Mouse (Mus musculus) kidney, adult 18-20 months (tissue): Measurements from ENCODE around the gene Srpx.

Experiments used
- DNase-seq: peaks from one replicate; pipeline ENCODE4 v3.0.0; 2021

Srpx gene

DNA sequence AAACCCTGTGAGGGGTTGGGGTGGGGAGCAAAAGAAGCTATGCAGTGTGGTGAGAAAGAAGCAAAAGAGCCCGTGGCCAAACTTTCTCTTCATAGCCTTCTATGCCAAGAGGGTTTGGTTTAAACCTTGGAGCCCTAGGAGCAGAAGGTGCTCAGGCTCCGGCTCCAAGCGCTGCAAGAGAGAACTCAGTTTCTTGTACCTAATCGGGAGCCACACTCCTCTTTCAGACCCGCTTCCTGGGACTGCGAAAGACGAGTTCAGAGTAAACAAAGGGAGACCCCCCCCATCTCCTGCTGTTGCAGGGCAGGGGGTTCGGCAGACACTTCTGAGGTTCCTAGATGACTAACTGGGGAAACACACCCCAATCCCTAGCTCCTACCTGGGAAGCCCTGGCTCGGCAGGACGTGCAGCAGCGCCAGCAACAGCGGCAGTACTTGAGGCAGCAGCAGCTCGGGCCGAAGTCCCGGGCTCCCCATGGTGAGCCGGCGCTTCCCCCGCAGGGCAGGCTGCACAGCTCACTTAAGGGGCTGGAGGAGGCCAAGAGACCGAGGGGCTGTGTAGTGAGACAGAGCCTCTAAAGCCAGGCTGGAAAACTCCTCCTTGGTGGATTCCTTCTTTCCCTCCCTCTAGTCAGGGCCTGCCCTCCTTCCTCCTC lies at the start of gene Srpx:
Gene Srpx (minus strand): TSS at position 645 of the 655 bp plus-strand sequence.
- no peak for DNase-seq

DNA sequence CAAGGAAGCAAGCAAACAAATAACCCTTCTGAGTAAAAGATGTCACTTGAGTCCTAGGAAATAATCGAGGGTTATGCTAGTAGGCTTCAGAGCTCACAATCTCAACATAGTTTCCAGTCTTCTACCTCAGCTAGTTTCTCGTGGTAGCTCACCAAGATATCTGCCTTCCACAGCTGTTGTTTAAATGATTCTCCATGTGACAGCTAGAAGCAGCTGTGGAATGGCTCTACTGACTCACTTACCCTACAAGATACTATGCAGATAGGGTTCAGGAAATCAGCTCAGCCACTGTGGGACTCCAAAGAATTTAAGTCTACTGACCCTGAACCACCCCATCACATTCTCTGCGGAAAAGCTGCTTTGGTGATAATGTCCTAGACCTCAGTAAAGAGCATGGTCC lies 34.9 kb upstream of the Srpx start:
- no peak for DNase-seq

GRCm38 (mm10) chrX:10115780-10116179 lies 1.7 kb downstream of the Srpx start:
- no peak for DNase-seq

- DNase-seq = no peak
Measured at GRCm38 (mm10) chrX:10110736-10111135, 6.8 kb downstream of the Srpx start.

DNA sequence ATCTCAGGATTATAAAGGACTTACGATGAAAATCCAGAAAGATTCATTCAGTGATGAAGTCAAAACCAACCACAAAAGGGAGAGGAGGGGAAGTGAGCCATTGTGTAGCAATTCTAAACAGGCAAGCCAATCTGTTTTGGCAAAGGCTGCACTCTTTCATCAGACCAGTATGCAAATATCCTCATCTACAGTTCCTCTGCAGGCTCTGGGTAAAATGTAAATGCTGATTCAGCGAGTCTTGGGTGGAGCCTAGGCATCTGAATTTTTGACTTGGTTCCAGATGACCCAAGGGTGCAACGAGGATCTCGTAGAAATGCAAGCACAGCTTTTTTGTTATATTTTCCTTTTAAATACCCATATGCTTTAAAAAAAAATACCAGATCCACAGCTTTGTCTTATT lies 9.0 kb downstream of the Srpx start:
- DNase-seq = no peak

- DNase-seq = no peak
Measured at GRCm38 (mm10) chrX:10105475-10105874, 12.0 kb downstream of the Srpx start.

- DNase-seq = no peak
Measured at GRCm38 (mm10) chrX:10102739-10103138, 14.8 kb downstream of the Srpx start.

DNA sequence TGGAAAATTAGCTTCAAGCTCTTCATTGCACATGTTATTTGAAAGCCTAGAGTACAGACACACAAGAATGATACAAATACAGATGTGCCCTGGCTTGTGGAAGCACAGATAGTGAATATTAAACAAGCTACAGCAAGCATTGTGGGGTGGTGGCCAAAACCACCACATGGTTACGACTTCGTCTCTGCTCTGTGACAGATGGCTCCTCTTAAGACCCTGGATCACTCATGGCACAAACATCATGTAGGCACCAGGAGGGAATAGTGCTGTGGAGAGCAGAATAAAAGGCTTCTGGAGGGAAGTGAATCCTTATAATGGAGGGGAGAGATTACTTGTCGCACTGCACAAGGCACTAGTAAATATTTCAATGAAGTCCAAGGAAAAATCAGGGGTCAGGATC lies 21.7 kb downstream of the Srpx start:
- DNase-seq = no peak

DNA sequence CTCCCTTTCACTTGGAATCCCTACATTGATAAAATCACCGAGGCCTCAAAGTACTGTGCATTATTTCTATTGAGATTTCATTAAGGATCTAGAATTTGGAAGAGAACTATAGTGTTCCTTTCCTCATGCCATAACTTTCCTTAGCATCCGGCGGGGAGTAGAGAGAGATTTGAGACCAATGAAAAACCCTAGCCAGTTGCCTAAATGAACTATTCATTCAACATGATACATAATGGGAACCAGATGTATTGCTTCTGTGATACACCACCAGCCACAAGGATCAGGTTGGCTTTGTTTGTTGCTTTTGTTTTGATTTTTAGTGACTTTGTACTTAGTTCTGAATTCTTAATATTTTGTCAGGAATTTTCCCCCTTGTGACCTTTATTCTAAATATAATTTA lies 37.1 kb downstream of the Srpx start:
- no peak for DNase-seq

- DNase-seq = no peak
Measured at GRCm38 (mm10) chrX:10079981-10080380, 37.5 kb downstream of the Srpx start.

DNA sequence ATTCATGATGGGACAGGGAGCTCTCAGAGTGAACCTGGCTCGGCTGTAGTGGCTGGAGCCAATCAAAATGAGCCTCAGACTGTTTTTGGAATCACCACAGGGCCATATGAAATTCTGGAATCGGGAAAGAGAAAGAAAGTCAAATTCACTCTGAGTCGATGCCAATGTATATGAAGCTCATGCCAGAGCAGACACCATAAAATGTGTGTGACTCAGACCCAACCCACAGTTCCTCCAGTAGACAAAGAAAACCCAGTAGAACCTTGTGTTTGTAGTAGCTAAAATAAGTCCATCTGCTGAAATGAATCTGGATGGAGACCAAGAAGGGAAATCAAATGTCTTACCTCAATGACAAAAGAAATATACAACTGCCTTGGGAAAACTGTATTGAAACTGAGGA lies 43.5 kb downstream of the Srpx start:
- no peak for DNase-seq

GRCm38 (mm10) chrX:10071529-10071928 lies 46.0 kb downstream of the Srpx start:
- DNase-seq = no peak

- no peak for DNase-seq
Measured at GRCm38 (mm10) chrX:10070689-10071088, 46.8 kb downstream of the Srpx start.

GRCm38 (mm10) chrX:10069405-10069804 lies 48.1 kb downstream of the Srpx start:
- DNase-seq = no peak

DNA sequence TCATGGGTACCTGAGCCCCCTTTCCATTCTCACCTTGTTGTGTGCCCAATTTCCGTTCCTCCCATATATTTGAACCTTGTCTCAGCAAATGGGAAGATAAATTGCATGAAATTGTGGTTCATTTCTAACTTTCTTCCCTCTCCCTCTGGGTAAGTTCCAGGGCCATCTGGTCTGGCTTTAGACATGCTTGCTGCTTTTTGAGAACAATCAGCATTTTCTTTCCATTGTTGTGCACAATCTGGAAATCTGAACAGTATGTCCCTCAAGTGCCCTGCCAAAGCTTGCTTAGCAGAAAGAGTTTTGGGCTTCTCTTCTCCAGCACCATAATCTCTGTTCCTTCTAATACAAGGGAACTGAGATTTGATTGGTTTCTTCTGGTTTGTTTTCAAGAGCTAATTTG lies 53.7 kb downstream of the Srpx start:
- DNase-seq = no peak

- DNase-seq = no peak
Measured at GRCm38 (mm10) chrX:10063361-10063760, 54.1 kb downstream of the Srpx start.

DNA sequence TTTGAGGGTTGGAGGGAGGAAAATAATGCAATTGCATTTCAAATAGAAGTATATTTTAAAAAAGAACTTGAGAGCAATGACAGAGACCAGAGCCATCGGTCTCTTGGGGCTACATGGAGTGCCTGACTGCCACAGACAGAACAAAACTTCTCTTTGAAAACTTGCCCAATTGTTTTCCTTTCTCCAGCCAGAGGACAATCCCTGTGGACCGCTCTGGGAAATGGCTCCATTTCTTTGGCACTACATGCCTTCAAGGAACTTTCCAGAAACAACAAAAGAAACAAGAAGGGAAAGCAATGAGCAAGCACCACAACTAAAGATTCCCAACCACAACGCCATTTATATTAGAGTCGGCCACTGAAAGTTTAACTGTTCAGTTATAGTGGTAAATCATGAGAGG lies 55.3 kb downstream of the Srpx start:
- no peak for DNase-seq

DNA sequence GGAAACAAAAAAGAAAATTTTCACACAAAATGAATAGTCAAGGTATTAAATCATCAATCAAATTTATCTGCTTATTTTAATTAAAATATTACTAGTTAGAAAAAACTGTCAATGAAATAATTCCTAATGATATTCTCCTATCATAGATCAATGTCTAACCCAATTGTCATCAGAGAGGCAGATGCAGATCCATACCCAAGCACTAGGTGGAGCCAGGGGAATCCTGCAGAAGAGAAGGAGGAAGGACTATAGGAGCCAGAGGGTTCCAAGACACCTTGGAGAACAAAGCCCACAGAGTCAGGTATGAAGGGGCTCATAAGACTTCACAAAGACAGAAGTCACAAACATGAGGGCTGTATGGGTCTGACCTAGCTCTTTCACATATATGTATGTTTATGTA lies 82.8 kb downstream of the Srpx start:
- DNase-seq = no peak

GRCm38 (mm10) chrX:10010202-10010601 lies 107.3 kb downstream of the Srpx start:
- DNase-seq = no peak

DNA sequence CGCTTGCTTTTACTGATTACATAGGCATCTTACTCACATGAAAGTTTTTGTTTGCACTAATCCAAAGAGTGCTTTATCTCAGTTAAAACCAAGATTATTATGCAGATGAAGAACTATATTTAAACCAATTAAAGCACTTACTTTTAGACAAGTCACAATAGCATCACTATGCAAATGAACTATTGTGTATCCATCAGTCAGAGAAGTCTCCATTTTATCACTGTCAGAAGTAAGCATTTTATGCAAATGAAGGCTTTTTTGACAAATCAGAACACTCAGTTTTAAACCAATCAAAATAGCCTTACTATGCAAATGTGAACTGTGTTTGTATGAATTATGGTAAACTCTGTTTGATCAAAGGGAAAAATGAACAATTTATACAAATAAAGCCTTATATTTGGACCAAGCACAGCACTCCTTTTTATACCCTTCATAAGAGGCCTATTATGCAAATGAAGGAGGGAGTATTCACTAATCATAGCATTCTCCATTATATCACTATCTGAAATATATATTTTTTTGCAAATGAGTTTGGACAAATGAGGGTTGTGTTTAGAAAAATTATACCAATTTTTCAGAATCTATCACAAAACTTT lies 109.7 kb downstream of the Srpx start:
- no peak for DNase-seq

GRCm38 (mm10) chrX:10005946-10006345 lies 111.6 kb downstream of the Srpx start:
- no peak for DNase-seq

GRCm38 (mm10) chrX:10000718-10001117 lies 116.8 kb downstream of the Srpx start:
- no peak for DNase-seq
